ENCODE assay signal across 11 mouse cellular contexts in genomic region chr11:108923188-108923575, GRCm38 (mm10). TPM values are rescaled to one million over a fixed set of nuclear protein-coding genes. Genes with fewer than 3 reads are reported as not detected.
DNase-seq lines count a peak whose midpoint lies in the region; ATAC-seq and TF ChIP-seq lines count a peak whose summit lies in the region.
"Had no signal": no experiment of that assay in that cellular context is flagged by ENCODE, and none has a peak within 500 bp of the region (broad histone marks: within the 10 kb centered on the region; RNA-seq: fewer than 3 reads in every experiment).

No protein-coding gene starts in this region.

- no peak for TF ChIP-seq CTCF in heart, adult 2 months (IDR thresholded peaks at IDR 0.05)

- peak overlapping the region; percentile 96 for H3K4me2 ChIP-seq in heart, embryonic 13.5 days
- peak overlapping the region; percentile 79 for H3K4me2 ChIP-seq in hindbrain, embryonic 12.5 days (replicated peaks)
- H3K4me2 ChIP-seq in midbrain, embryonic 11.5 days = peak overlapping the region; percentile 82

- intact Hi-C loops in heart, adult 2 months (cut with DNase I) = loop anchor here (5.0 kb wide), 1 partner anchor 476 kb away; no protein-coding TSS in a partner anchor

- H3K4me3 ChIP-seq in heart, embryonic 13.5 days = peak overlapping the region; percentile 80
- H3K4me3 ChIP-seq in heart, adult 2 months = no peak overlapping the region
- H3K4me3 ChIP-seq in brown adipose tissue, adult 24 weeks (ENCODE audit: insufficient read depth, low read depth, low read length) = peak overlapping the region; percentile 72
- peak overlapping the region; percentile 95 for H3K4me3 ChIP-seq in hindbrain, embryonic 12.5 days
- H3K4me3 ChIP-seq in midbrain, embryonic 11.5 days (ENCODE audit: low read depth, low read length) = peak overlapping the region; percentile 93
- H3K4me3 ChIP-seq: megakaryocyte, embryonic 14.5 days had no signal

- H3K27ac ChIP-seq in heart, embryonic 13.5 days (replicated peaks) = no peak overlapping the region
- no peak overlapping the region for H3K27ac ChIP-seq in heart, adult 2 months
- H3K27ac ChIP-seq in brown adipose tissue, adult 24 weeks (replicated peaks; ENCODE audit: low read depth, low read length) = peak overlapping the region; percentile 89
- H3K27ac ChIP-seq in hindbrain, embryonic 12.5 days = peak overlapping the region; percentile 100
- peak overlapping the region; percentile 100 for H3K27ac ChIP-seq in midbrain, embryonic 11.5 days (ENCODE audit: low read depth, low read length)

- peaks cover 57% of the 10 kb centered on the region for H3K4me1 ChIP-seq in heart, embryonic 13.5 days
- H3K4me1 ChIP-seq in heart, adult 2 months (ENCODE audit: control insufficient read depth, insufficient read depth, low read length) = peaks cover 2% of the 10 kb centered on the region; the same call in 1 of the 2 replicates
- H3K4me1 ChIP-seq in brown adipose tissue, adult 24 weeks (ENCODE audit: control insufficient read depth, insufficient read depth, insufficient read length, low read length) = peaks cover 6% of the 10 kb centered on the region
- H3K4me1 ChIP-seq in hindbrain, embryonic 12.5 days = peaks cover 67% of the 10 kb centered on the region
- peaks cover 60% of the 10 kb centered on the region for H3K4me1 ChIP-seq in midbrain, embryonic 11.5 days (ENCODE audit: control insufficient read depth, insufficient read depth, low read length)

- no peak for TF ChIP-seq POLR2A in heart, adult 2 months (IDR thresholded peaks at IDR 0.05; ENCODE audit: insufficient read depth, low read depth, low read length)

- no peaks in the 10 kb centered on the region for H3K79me2 ChIP-seq in heart, adult 2 months (replicated peaks; ENCODE audit: control insufficient read depth, insufficient read depth, low read length)

- H3K27me3 ChIP-seq in heart, embryonic 13.5 days (replicated peaks) = peaks cover 20% of the 10 kb centered on the region
- no peaks in the 10 kb centered on the region for H3K27me3 ChIP-seq in heart, adult 2 months (ENCODE audit: control insufficient read depth, insufficient read depth, low read length)
- no peaks in the 10 kb centered on the region; the same call in 1 of the 2 replicates for H3K27me3 ChIP-seq in hindbrain, embryonic 12.5 days
- H3K27me3 ChIP-seq in midbrain, embryonic 11.5 days (ENCODE audit: control insufficient read depth, insufficient read depth, low read length) = no peaks in the 10 kb centered on the region

- no peak for TF ChIP-seq EP300 in heart, adult 2 months (IDR thresholded peaks at IDR 0.05; ENCODE audit: insufficient read depth, low read depth, low read length)

- no peak for ATAC-seq in heart, embryonic 13.5 days (ENCODE audit: extremely low read depth, insufficient number of reproducible peaks, low FRiP score, low TSS enrichment)
- no peak for ATAC-seq in hindbrain, embryonic 12.5 days (ENCODE audit: low FRiP score)
- no peak for ATAC-seq in midbrain, embryonic 11.5 days (ENCODE audit: low FRiP score)
- ATAC-seq in monocyte, adult 5-6 weeks (replicated peaks; ENCODE audit: insufficient number of reproducible peaks, low FRiP score, low TSS enrichment, poor library complexity, severe bottlenecking) = no peak

- no peaks in the 10 kb centered on the region for H3K9me3 ChIP-seq in heart, embryonic 13.5 days
- no peaks in the 10 kb centered on the region for H3K9me3 ChIP-seq in hindbrain, embryonic 12.5 days (replicated peaks)
- no peaks in the 10 kb centered on the region for H3K9me3 ChIP-seq in midbrain, embryonic 11.5 days (ENCODE audit: control insufficient read depth, low read length)

- WGBS in heart, embryonic 13.5 days = 5% methylated on average over 17 of the region's 17 CpGs
- WGBS in heart, adult 2 months = 32% methylated on average over 17 of the region's 17 CpGs
- under 1% methylated on average over 17 of the region's 17 CpGs for WGBS in hindbrain, embryonic 12.5 days
- WGBS in midbrain, embryonic 11.5 days = under 1% methylated on average over 17 of the region's 17 CpGs

- DNase-seq in heart, adult 2 months = no peak
- peak; percentile 94 for DNase-seq in midbrain, embryonic 11.5 days (ENCODE audit: low spot score, missing footprints)
- no peak for DNase-seq in retina, postnatal 1 day
- DNase-seq in T-cell, adult 2 months (ENCODE audit: low spot score) = no peak
- DNase-seq: gastrocnemius, postnatal 14 days; thymus, postnatal 25 days had no signal

- H3K9ac ChIP-seq in heart, embryonic 13.5 days = peak overlapping the region; percentile 96
- no peak overlapping the region for H3K9ac ChIP-seq in heart, adult 2 months (ENCODE audit: low read depth, low read length)
- peak overlapping the region; percentile 96 for H3K9ac ChIP-seq in hindbrain, embryonic 12.5 days
- H3K9ac ChIP-seq in midbrain, embryonic 11.5 days (ENCODE audit: low read length) = peak overlapping the region; percentile 97

- H3K36me3 ChIP-seq in heart, embryonic 13.5 days = no peaks in the 10 kb centered on the region
- H3K36me3 ChIP-seq in heart, adult 2 months (ENCODE audit: control insufficient read depth, insufficient read depth, low read length) = no peaks in the 10 kb centered on the region
- no peaks in the 10 kb centered on the region for H3K36me3 ChIP-seq in hindbrain, embryonic 12.5 days
- no peaks in the 10 kb centered on the region for H3K36me3 ChIP-seq in midbrain, embryonic 11.5 days (ENCODE audit: control insufficient read depth, insufficient read depth, low read length)

RNA-seq across cellular contexts. Expression of gene Axin2, which starts 3.0 kb away (rescaled TPM):
- polyA plus RNA-seq in heart, embryonic 13.5 days (2015; fragmentation: Nextera tagmentation; extraction: Ambion mirVana) = 1.5 and 2.0 TPM in 2 replicates
- 1 to 10 TPM; 3.5 to 6.6 TPM for total RNA-seq in heart, adult 2 months (2021)
- 2.7 and 2.8 TPM in 2 replicates for polyA plus RNA-seq in heart, adult 2 months (2012; rRNA removed)
- polyA plus RNA-seq in brown adipose tissue, adult 24 weeks (2012; ENCODE audit: insufficient read depth, insufficient read length, missing spikeins) = 18.4 and 19.4 TPM in 2 replicates
- 17.5 and 20.3 TPM in 2 replicates for polyA plus RNA-seq in hindbrain, embryonic 12.5 days (2016; fragmentation: Nextera tagmentation; extraction: Ambion mirVana)
- 20.8 and 23.1 TPM in 2 replicates for polyA plus RNA-seq in midbrain, embryonic 11.5 days (2014; fragmentation: Nextera tagmentation; extraction: Ambion mirVana)
- 1.5 to 5.5 TPM (median 2.2 TPM) in 3 replicates for total RNA-seq in monocyte, adult 5-6 weeks (2017)

Comparison
In these comparisons a context has a peak if more than half of its experiments do, and no peak if none do; other contexts are left out.
1. H3K27ac ChIP-seq: peak in brown adipose tissue, adult 24 weeks (single experiment), hindbrain, embryonic 12.5 days (single experiment) and midbrain, embryonic 11.5 days (single experiment); none in heart, embryonic 13.5 days (single experiment) and heart, adult 2 months (single experiment).
2. Peak in every context shown above with its lines, with median percentiles within 50 percentile points of each other: H3K4me2 ChIP-seq.